In genomic region chr13:21377773-21378172, GRCm38 (mm10) we compare ENCODE assay signal across 26 mouse cellular contexts. TPM values are rescaled to one million over a fixed set of nuclear protein-coding genes. Genes with fewer than 3 reads are reported as not detected.
"Had no signal": no experiment of that assay in that cellular context is flagged by ENCODE, and none has a peak within 500 bp of the region (broad histone marks: within the 10 kb centered on the region; RNA-seq: fewer than 3 reads in every experiment).

No protein-coding gene starts in this region.

- DNase-seq: gastrocnemius, adult 2 months; gastrocnemius, postnatal 10 days; gastrocnemius, postnatal 36 days; heart, adult 18-20 months; heart, postnatal 10 days; kidney, adult 11 months; kidney, adult 2 months; kidney, adult 9 months; kidney, postnatal 14 days; kidney, postnatal 36 days; layer of hippocampus, adult 9-11 months; layer of hippocampus, postnatal 36 days; liver; liver, embryonic 13.5 days had no signal

- ATAC-seq: hindbrain, postnatal 0 days; intestine, embryonic 16.5 days had no signal

RNA-seq across cellular contexts. Expression of gene Olfr1367, which starts 31.1 kb away (rescaled TPM):
- total RNA-seq: gastrocnemius, adult 2 months; gastrocnemius, postnatal 10 days; gastrocnemius, postnatal 36 days; heart, adult 18-20 months; heart, adult 8-10 months; heart, postnatal 10 days; heart, postnatal 25 days; hematopoietic stem cell, adult 5-6 weeks; hindbrain, postnatal 0 days; layer of hippocampus, adult 18-20 months; layer of hippocampus, adult 8-10 months; layer of hippocampus, postnatal 14 days; layer of hippocampus, postnatal 36 days; left cerebral cortex, adult 18-20 months; left cerebral cortex, adult 8-10 months; left cerebral cortex, postnatal 10 days; left cerebral cortex, postnatal 36 days had no signal
